Mouse (Mus musculus) embryo, embryonic 9.5 days (tissue): ENCODE data around the gene Chek2.
"Not testable (repeated sequence)": the region's sequence is repeated elsewhere in the genome, so short reads cannot be mapped to it uniquely, and the experiment has no call there.

ENCODE experiments used
- DNase-seq: peaks from one replicate; pipeline ENCODE4 v3.0.0-alpha.2; 2017; ENCODE audit errors: extremely low spot score

The Chek2 gene

DNA sequence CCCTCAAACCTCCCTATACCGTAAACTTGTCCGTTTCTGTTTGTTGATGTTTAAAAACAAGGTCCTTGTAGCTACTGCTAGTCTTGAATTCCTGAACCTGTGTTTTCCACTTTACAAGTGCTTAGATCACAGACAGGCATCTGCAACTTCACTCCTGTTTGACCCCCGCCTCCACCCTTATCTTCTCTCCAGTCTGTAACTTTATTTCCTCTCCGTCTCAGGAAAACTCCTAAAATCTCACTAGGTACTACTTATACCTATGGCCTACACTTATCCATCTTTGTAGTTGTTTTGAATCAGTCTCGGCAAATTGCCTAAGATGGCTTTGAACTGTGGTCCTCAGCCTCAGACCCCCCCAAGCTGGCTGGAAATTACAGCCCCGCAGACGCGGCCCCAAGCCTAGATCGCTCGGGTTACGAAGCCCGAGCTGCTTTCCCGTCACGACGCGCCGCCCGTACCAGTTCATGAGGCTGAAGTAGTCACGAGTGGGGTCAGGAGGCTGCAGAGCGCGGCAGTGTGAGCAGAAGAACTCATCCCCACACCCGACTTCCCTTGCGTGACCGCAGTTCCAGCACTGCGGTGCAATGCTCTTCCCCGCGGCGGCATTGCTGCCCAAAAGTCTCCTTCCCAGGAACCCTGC lies 621 bp upstream of the Chek2 start:
- DNase-seq: no peak

DNA sequence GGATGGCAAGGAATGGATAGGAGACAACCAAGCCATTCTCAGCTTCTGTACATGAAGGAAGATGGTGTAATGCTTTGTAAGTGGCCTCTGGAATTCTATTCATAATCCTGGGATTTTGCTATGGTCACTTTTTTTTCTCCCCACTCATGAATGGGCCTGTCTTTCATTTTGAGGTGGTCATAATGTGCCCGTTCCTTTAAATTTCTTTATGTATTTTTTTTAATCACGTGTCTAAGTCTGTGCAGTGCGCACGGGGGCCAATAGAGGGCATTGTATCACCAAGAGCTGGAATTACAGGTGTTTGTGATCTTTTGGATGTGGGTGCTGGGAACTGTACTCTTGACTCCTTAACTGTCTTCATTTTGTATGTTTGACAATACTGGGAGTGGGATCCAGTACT lies 686 bp downstream of the Chek2 start:
- peak; percentile 48 for DNase-seq

GRCm38 (mm10) chr5:110841046-110841862 lies 1.5 kb downstream of the Chek2 start:
- DNase-seq: no peak

DNA sequence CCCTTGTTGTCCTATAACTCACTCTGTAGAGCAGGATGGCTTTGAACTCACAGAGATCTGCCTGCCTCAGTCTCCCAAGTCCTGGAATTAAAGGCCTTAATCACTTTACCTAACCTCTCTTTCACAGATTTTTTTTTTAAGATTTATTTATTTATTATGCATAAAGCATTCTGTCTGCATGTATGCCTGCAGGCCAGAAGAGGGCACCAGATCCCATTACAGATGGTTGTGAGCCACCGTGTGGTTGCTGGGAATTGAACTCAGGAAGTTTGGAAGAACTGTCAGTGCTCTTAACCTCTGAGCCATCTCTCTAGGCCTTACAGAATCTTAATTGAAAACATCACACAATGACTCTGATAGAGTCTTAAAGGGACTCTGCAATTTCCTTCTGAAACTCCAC lies 13.2 kb downstream of the Chek2 start:
- DNase-seq: no peak

DNA sequence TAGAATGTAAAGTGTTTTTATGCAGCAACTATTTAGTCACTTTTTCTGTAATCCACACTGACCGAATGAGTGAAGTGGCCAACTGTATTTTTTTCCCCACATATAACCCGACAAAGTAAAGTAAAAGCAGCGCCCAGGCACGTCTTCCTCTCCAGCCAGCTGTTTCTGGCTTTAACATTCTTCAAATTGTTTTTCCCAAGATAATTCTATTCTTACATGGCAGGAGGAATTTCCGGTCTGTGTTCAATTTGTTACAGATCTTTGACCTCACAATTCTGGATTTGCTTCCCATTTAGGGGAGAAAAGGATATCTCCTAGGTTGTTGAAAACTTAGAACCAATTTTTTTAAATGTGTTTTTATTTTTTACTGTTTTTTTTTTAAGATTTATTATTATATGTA lies 17.3 kb downstream of the Chek2 start:
- no peak for DNase-seq

GRCm38 (mm10) chr5:110859013-110859650 lies 19.4 kb downstream of the Chek2 start:
- no peak for DNase-seq

GRCm38 (mm10) chr5:110860445-110860844 lies 20.7 kb downstream of the Chek2 start:
- DNase-seq: no peak

DNA sequence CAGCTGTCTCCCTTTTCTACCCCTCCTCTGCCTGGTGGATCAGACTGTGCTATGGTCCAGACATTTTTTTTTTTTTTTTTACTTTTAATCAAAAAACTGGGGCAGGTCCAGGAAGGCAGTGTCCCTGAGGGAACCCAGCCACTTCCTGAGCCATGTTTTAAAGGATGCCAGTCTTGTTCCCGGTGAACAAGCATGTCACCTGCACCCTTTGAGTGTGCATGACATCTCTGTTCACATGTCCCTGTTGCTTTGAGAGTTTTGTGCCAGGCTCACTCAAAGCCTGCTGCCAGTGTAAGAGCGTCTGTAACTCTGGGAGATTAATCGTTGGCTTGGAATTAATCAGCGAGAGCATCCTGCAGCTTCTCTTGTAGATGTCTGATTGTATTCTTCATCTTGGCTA lies 28.7 kb downstream of the Chek2 start:
- no peak for DNase-seq

DNA sequence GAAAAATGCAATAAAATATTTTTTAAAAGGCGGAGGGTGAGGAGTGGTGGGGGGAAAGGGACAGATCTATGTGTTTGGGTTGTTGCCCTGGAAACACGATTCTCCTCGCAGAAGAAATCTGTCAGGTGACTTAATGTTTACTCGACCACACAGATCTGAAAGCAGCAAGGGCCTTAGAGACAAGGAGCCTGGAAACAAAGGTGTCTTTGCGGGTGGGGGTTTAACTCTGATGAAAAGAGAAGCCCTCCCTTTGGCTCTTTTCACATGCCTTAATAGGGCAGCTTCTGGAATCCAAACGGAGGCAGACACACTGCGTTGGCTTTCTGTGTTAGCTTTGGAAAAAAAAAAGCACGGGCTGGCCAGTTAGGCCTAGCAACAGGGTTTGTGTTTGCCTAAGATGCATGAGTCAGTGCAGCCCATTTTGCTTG lies 29.5 kb downstream of the Chek2 start:
- no peak for DNase-seq

- no peak for DNase-seq
Observed at GRCm38 (mm10) chr5:110873160-110873559, 33.4 kb downstream of the Chek2 start.

GRCm38 (mm10) chr5:110874711-110875110 lies 34.9 kb downstream of the Chek2 start:
- no peak for DNase-seq

- no peak for DNase-seq
Observed at GRCm38 (mm10) chr5:110875286-110875685, 35.5 kb downstream of the Chek2 start.

DNA sequence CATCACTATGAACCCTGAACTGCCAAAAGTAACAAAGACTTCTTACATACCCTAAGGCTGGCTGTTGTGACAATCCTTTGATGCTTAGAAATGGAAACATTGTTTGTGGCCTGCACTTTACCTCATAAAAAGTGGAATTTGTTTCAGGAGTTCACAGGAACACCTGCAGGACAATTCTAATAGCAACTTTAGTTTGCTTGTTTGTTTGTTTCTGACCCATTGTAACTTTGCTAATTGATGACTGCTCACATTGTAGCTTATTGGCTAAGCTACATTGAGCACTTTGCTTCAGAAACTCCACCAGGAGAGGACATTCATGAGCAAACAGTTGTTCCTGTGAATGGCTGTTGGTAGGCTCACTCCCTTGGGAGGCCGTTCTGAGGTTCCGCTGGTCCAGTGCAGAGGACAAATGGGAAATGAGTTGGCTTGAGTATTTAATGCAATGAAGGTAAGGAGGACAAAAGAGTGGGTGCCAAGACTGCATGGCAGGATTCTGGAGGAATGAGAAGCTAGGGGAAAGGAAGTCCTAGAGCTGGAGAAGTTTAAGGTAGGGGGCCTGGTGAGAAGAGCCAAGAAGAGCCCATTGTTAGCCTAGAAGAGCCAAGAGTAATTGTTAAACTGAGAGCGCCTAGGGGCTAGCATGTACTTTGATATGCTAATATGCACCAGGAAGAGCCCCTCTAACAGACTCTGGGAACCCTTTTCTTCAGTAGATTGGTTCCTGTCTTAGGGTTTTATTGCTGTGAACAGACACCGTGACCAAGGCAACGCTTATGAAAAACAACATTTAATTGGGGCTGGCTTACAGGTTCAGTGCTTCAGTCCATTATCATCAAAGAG lies 38.1 kb downstream of the Chek2 start:
- no peak for DNase-seq

DNA sequence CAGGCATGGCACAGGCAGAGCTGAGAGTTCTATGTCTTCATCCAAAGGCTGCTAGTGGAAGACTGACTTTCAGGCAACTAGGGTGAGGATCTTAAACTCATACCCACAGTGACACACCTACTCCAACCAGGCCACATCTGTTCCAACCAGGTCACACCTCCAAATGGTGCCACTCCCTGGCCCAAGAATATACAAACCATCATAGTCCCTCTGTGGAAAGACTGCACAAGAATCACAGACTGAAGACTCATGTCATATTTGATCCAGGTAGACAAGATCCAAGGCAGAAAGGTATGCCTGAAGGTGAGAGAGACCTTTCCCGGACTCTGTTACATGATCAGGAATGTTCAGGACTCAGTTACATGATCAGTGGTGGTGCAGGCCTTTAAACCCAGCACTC lies 38.7 kb downstream of the Chek2 start:
- not testable (repeated sequence) for DNase-seq

GRCm38 (mm10) chr5:110879042-110879441 lies 39.3 kb downstream of the Chek2 start:
- DNase-seq: no peak

GRCm38 (mm10) chr5:110879584-110880374 lies 40.0 kb downstream of the Chek2 start, which contains the start of gene Ttc28:
Ttc28 (plus strand) TSS chr5:110879803.
- peak; percentile 93 for DNase-seq

GRCm38 (mm10) chr5:110888596-110888995 lies 48.8 kb downstream of the Chek2 start:
- DNase-seq: no peak

DNA sequence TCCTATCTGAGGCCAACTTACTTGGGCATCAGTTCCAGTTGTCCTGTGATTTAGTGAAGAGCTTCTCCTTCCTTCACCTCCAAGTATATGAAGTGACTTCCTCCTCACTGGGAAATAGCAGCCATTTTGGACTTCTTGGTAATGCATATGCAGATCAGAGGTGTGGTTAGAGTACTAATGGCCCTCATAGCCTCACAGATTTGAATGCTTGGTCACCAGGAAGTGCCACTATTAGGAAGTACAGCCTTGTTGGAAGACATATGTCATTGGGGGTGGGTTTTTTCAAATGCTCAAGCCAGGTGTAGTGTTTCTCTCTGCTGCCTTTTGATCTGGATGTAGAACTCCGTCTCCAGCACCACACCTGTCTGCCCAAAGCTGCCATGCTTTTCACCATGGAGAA lies 50.2 kb downstream of the Chek2 start:
- no peak for DNase-seq

DNA sequence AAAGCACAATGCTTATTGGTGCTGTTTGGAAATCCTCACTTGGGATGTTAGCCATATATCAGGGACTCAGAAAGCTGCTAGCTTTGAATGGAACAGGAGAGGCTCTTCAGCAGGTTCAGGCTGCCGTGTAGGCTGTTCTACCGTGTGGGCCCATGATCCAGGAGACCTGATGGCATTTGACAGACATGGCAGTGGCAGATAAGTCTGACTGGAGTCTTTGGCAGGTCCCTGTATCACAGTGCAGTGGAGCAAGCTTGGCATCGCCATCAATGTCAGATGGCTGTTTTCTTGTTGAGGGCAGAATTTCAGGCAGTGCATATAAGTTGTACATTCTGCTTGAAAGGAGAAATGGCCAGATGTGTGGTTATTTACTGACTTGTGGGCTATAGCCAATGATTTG lies 50.8 kb downstream of the Chek2 start:
- no peak for DNase-seq

DNA sequence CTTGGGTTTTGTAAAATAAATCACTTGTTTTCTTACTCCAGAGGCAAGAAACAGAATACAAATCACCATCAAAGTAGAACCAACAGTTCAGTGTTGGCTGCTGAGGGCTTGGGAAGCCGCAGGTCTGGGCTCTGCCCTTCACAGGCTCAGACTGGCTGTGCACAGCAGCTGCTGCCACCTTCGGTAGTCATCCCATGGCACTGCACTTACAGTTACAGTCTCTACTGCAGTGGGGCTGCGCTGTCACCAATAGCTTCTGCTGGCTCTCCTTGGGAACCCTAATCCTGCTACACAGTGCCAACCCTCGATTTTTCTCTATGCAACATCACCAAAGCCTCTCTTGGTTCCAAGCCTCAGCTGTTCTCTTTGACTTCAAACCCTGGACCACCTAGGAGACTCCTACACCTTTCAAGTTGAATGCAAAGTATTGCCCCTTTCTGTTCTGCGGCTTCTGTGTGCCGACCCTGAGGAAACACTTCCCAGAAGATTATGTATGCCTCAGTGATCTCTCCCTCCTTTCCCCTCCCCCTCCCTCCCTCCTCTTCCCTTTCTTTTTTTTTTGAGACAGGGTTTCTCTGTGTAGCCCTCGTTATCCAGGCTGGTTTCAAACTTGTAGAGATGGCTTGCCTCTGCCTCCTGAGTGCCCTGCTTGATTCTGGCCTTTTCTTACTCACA lies 57.5 kb downstream of the Chek2 start:
- DNase-seq: no peak
